In the genomic region with DNA sequence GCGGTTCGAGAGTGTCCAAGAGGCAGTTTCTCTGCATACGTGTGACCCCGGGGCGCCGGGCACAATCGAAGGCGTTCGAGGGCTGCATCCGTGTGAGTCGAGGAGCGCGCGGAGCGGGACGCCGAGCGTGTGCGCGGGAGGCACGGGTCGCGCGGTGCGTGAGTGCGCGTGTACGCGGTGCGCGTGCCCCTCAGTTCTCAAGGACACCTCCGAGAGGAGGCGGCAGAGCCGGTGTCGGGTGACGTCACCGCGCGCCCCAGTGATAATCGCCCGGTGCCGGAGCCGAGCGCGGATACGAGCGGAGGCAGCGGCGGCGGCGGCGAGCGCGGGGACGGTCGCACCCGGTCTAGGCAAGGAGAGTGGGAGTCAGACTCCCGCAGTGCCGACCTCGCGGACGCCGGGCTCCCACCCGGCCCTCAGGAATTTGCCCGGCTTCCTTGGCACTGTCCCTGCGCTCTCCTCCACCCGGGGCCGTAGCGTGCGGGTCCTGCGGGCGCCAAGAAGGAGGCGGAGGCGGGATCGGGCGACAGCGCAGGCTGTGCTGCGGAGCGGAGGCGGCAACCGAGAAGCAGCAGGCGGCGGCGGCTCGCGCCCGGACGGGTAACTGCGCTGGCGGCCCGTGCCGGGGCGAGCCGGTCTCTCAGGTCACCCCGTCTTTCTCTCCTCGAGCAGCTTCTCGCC, we compare ENCODE assay signal across 9 mouse cellular contexts. TPM values are rescaled to one million over a fixed set of nuclear protein-coding genes. Genes with fewer than 3 reads are reported as not detected.
DNase-seq lines count a peak whose midpoint lies in the region; ATAC-seq and TF ChIP-seq lines count a peak whose summit lies in the region.
"Had no signal": no experiment of that assay in that cellular context is flagged by ENCODE, and none has a peak within 500 bp of the region (broad histone marks: within the 10 kb centered on the region; RNA-seq: fewer than 3 reads in every experiment).

No protein-coding gene starts in this region.

- peak overlapping the region; percentile 73 for H3K4me2 ChIP-seq in lung, embryonic 14.5 days
- H3K4me2 ChIP-seq in heart, embryonic 15.5 days: peak overlapping the region; percentile 92
- H3K4me2 ChIP-seq in midbrain, embryonic 15.5 days: peak overlapping the region; percentile 56

- ATAC-seq in lung, embryonic 14.5 days (ENCODE audit: insufficient read depth): peak; percentile 15; the same call in 1 of the 2 replicates
- no peak for ATAC-seq in heart, embryonic 15.5 days (replicated peaks; ENCODE audit: insufficient number of reproducible peaks, insufficient read depth, low FRiP score, low read depth)
- ATAC-seq in midbrain, embryonic 15.5 days (replicated peaks): peak; percentile 48

- peak overlapping the region; percentile 40 for H3K4me3 ChIP-seq in lung, embryonic 14.5 days (ENCODE audit: low read depth, low read length)
- H3K4me3 ChIP-seq in heart, embryonic 15.5 days: peak overlapping the region; percentile 53
- H3K4me3 ChIP-seq in midbrain, embryonic 15.5 days: peak overlapping the region; percentile 87
- H3K4me3 ChIP-seq: myocyte had no signal

- peak; percentile 16 for DNase-seq in lung, embryonic 14.5 days
- no peak for DNase-seq in lung, postnatal 10 days
- DNase-seq in cerebellum, postnatal 36 days: peak; percentile 96 to 97
- DNase-seq in left cerebral cortex, adult 11 months (ENCODE audit: low spot score): peak; percentile 89
- peak; percentile 8 for DNase-seq in thymus, postnatal 25 days
- DNase-seq in urinary bladder, postnatal 10 days (ENCODE audit: low spot score): no peak

- peak overlapping the region; percentile 6; the same call in 1 of the 2 replicates for H3K9ac ChIP-seq in lung, embryonic 14.5 days
- no peak overlapping the region for H3K9ac ChIP-seq in heart, embryonic 15.5 days
- H3K9ac ChIP-seq in midbrain, embryonic 15.5 days: peak overlapping the region; percentile 98

- 0 out of 2 replicates have a peak, but pooled peaks cover 7% of the 10 kb centered on the region for H3K4me1 ChIP-seq in lung, embryonic 14.5 days (ENCODE audit: insufficient read depth)
- H3K4me1 ChIP-seq in heart, embryonic 15.5 days (replicated peaks): peaks cover 22% of the 10 kb centered on the region
- peaks cover 65% of the 10 kb centered on the region for H3K4me1 ChIP-seq in midbrain, embryonic 15.5 days

- no peak overlapping the region for H3K27ac ChIP-seq in lung, embryonic 14.5 days (ENCODE audit: low read depth)
- H3K27ac ChIP-seq in heart, embryonic 15.5 days: no peak overlapping the region
- peak overlapping the region; percentile 98 for H3K27ac ChIP-seq in midbrain, embryonic 15.5 days

- WGBS in lung, embryonic 14.5 days: under 1% methylated on average over 92 of the region's 97 CpGs
- WGBS in heart, embryonic 15.5 days: under 1% methylated on average over 94 of the region's 97 CpGs
- under 1% methylated on average over 96 of the region's 97 CpGs for WGBS in midbrain, embryonic 15.5 days

- H3K36me3 ChIP-seq in lung, embryonic 14.5 days (ENCODE audit: insufficient read depth): no peaks in the 10 kb centered on the region
- no peaks in the 10 kb centered on the region for H3K36me3 ChIP-seq in heart, embryonic 15.5 days
- no peaks in the 10 kb centered on the region for H3K36me3 ChIP-seq in midbrain, embryonic 15.5 days (replicated peaks)

- peaks cover 76% of the 10 kb centered on the region for H3K27me3 ChIP-seq in lung, embryonic 14.5 days (ENCODE audit: insufficient read depth, low read length)
- peaks cover 100% of the 10 kb centered on the region for H3K27me3 ChIP-seq in heart, embryonic 15.5 days
- no peaks in the 10 kb centered on the region for H3K27me3 ChIP-seq in midbrain, embryonic 15.5 days (replicated peaks)

- TF ChIP-seq CTCF in lung, embryonic 14.5 days (IDR thresholded peaks at IDR 0.05; ENCODE audit: low read depth): no peak

- H3K9me3 ChIP-seq in lung, embryonic 14.5 days (ENCODE audit: low read depth, low read length): no peaks in the 10 kb centered on the region
- no peaks in the 10 kb centered on the region for H3K9me3 ChIP-seq in heart, embryonic 15.5 days (replicated peaks)
- H3K9me3 ChIP-seq in midbrain, embryonic 15.5 days: no peaks in the 10 kb centered on the region

RNA-seq across cellular contexts. Expression of a gene that starts 27.8 kb away (rescaled TPM):
- 69.2 and 70.1 TPM in 2 replicates for polyA plus RNA-seq in lung, embryonic 14.5 days (2014; fragmentation: Nextera tagmentation; extraction: Ambion mirVana)
- 32.9 and 42.2 TPM in 2 replicates for polyA plus RNA-seq in heart, embryonic 15.5 days (2015; fragmentation: Nextera tagmentation; extraction: Ambion mirVana)
- polyA plus RNA-seq in midbrain, embryonic 15.5 days (2015; fragmentation: Nextera tagmentation; extraction: Ambion mirVana): 52.0 and 52.2 TPM in 2 replicates

RNA-seq across cellular contexts. Expression of a gene that starts 35.8 kb away (rescaled TPM):
- 0.20 and 0.51 TPM in 2 replicates for polyA plus RNA-seq in lung, embryonic 14.5 days (2014; fragmentation: Nextera tagmentation; extraction: Ambion mirVana)
- polyA plus RNA-seq in heart, embryonic 15.5 days (2015; fragmentation: Nextera tagmentation; extraction: Ambion mirVana): 0.11 TPM in 1 of 2 replicates, not detected in the other
- 0.10 and 0.31 TPM in 2 replicates for polyA plus RNA-seq in midbrain, embryonic 15.5 days (2015; fragmentation: Nextera tagmentation; extraction: Ambion mirVana)
- polyA plus RNA-seq: myocyte had no signal

Comparison
In these comparisons a context has a peak if more than half of its experiments do, and no peak if none do; other contexts are left out.
1. DNase-seq: peak in lung, embryonic 14.5 days (single experiment), cerebellum, postnatal 36 days (2 of 2), left cerebral cortex, adult 11 months (single experiment) and thymus, postnatal 25 days (single experiment); none in lung, postnatal 10 days (single experiment) and urinary bladder, postnatal 10 days (single experiment).
2. Peak in every context shown above with its lines, with median percentiles within 50 percentile points of each other: H3K4me2 ChIP-seq and H3K4me3 ChIP-seq.